Mouse (Mus musculus) urinary bladder, postnatal 36 days (tissue): ENCODE results near the gene Rab25.

Experiments used
- DNase-seq, 2 experiments: peaks; one replicate each; pipeline ENCODE4 v3.0.0; 2022; ENCODE audit warnings: low spot score in 2 of 2, mixed read lengths in 1 of 2

Gene Rab25

GRCm38 (mm10) chr3:88503881-88504746, 44.0 kb downstream of the Rab25 start:
- no peak for DNase-seq

- peak in 1 of 2 experiments; percentile 76 for DNase-seq
These were observed 44.6 kb downstream of the Rab25 start for GRCm38 (mm10) chr3:88503505-88503863.

GRCm38 (mm10) chr3:88502641-88503504, 45.2 kb downstream of the Rab25 start:
- peak; percentile 87 to 94 for DNase-seq

GRCm38 (mm10) chr3:88502031-88502571, 46.0 kb downstream of the Rab25 start:
- DNase-seq: peak in 1 of 2 experiments; percentile 71

GRCm38 (mm10) chr3:88501366-88502030, 46.6 kb downstream of the Rab25 start:
- no peak for DNase-seq

- DNase-seq: no peak
These were observed 47.3 kb downstream of the Rab25 start for GRCm38 (mm10) chr3:88500655-88501365.

GRCm38 (mm10) chr3:88500087-88500486, 48.0 kb downstream of the Rab25 start:
- DNase-seq: no peak

GRCm38 (mm10) chr3:88499580-88499979, 48.5 kb downstream of the Rab25 start:
- no peak for DNase-seq

- DNase-seq: no peak
These were observed 52.2 kb downstream of the Rab25 start for GRCm38 (mm10) chr3:88495741-88496415.

- peak; percentile 64 to 81 for DNase-seq
These were observed 53.1 kb downstream of the Rab25 start for GRCm38 (mm10) chr3:88494836-88495628.

- no peak for DNase-seq
These were observed 54.2 kb downstream of the Rab25 start for GRCm38 (mm10) chr3:88493706-88494582.
